Comparison of ENCODE assay signal across 17 mouse cellular contexts in genomic region chr6:136954192-136954591, GRCm38 (mm10). TPM values are rescaled to one million over a fixed set of nuclear protein-coding genes. Genes with fewer than 3 reads are reported as not detected.
"Had no signal": no experiment of that assay in that cellular context is flagged by ENCODE, and none has a peak within 500 bp of the region (broad histone marks: within the 10 kb centered on the region; RNA-seq: fewer than 3 reads in every experiment).

No protein-coding gene starts in this region.

- H3K4me3 ChIP-seq: neural tube, embryonic 12.5 days; neural tube, embryonic 13.5 days; neural tube, embryonic 15.5 days; stomach, embryonic 15.5 days had no signal

- DNase-seq: right cerebral cortex, adult 18-20 months; right cerebral cortex, postnatal 14 days; right cerebral cortex, postnatal 25 days; right cerebral cortex, postnatal 4 days; thymus, adult 18-20 months; thymus, adult 2 months; thymus, postnatal 14 days; thymus, postnatal 25 days; thymus, postnatal 36 days; thymus, postnatal 4 days had no signal

- H3K9me3 ChIP-seq: neural tube, embryonic 12.5 days; neural tube, embryonic 13.5 days; neural tube, embryonic 15.5 days; stomach, embryonic 15.5 days had no signal

- H3K36me3 ChIP-seq: neural tube, embryonic 12.5 days; neural tube, embryonic 13.5 days; neural tube, embryonic 15.5 days; stomach, embryonic 15.5 days had no signal

- H3K4me1 ChIP-seq: neural tube, embryonic 15.5 days; stomach, embryonic 15.5 days had no signal

- H3K27me3 ChIP-seq: neural tube, embryonic 12.5 days; neural tube, embryonic 13.5 days; neural tube, embryonic 15.5 days; stomach, embryonic 15.5 days had no signal

RNA-seq across cellular contexts. Expression of gene Pde6h, which starts 30.6 kb away (rescaled TPM):
- polyA plus RNA-seq: neural tube, embryonic 12.5 days; neural tube, embryonic 13.5 days; neural tube, embryonic 14.5 days; small intestine, adult 2 months; stomach, embryonic 15.5 days; stomach, embryonic 16.5 days had no signal

RNA-seq across cellular contexts. Expression of gene Erp27, which starts 32.2 kb away (rescaled TPM):
- polyA plus RNA-seq: neural tube, embryonic 12.5 days; neural tube, embryonic 13.5 days; neural tube, embryonic 14.5 days; neural tube, embryonic 15.5 days had no signal
